Mouse (Mus musculus) ES-Bruce4 (cell line): ENCODE results near the gene Galntl6.

Experiments used
- CTCF ChIP-seq: IDR thresholded peaks from one replicate; pipeline ENCODE4 v1.8.1; 2011; ENCODE audit warnings: low read depth, low read length
- EP300 ChIP-seq: IDR thresholded peaks from 2 replicates; pipeline ENCODE4 v1.6.1; 2011; ENCODE audit warnings: low read depth, low read length; ENCODE audit not compliant: insufficient read depth
- POLR2A ChIP-seq: IDR thresholded peaks from one replicate; pipeline ENCODE4 v1.8.1; 2011; ENCODE audit warnings: low read length; ENCODE audit not compliant: insufficient read depth

GRCm38 (mm10) chr8:58597834-58598233 is 314.6 kb downstream of the Galntl6 start:
- TF ChIP-seq POLR2A (no peak), CTCF (no peak), EP300 (no peak)
